ENCODE assay signal across 6 mouse cellular contexts in genomic region chr4:118236871-118237270, GRCm38 (mm10).
"Had no signal": no experiment of that assay in that cellular context is flagged by ENCODE, and none has a peak within 500 bp of the region (broad histone marks: within the 10 kb centered on the region; RNA-seq: fewer than 3 reads in every experiment).

No protein-coding gene starts in this region.

- DNase-seq: liver; lung, adult 2 months; lung, postnatal 36 days; right cerebral cortex, postnatal 14 days; thymus, adult 2 months; thymus, postnatal 36 days had no signal
